In genomic region chr11:60352559-60353411, GRCm38 (mm10) we compare ENCODE assay signal across 8 mouse cellular contexts. TPM values are rescaled to one million over a fixed set of nuclear protein-coding genes. Genes with fewer than 3 reads are reported as not detected.
DNase-seq lines count a peak whose midpoint lies in the region; ATAC-seq lines count a peak whose summit lies in the region.

Gene Tom1l2 (minus strand): TSS chr11:60352905.
Gene Drc3 (plus strand): TSS chr11:60353329.

- no peaks in the 10 kb centered on the region for H3K36me3 ChIP-seq in hindbrain, embryonic 15.5 days

- DNase-seq in T-cell, adult 2 months (ENCODE audit: low spot score): peak; percentile 98
- peak; percentile 98 to 99 for DNase-seq in cerebellum, postnatal 36 days
- DNase-seq in frontal cortex, postnatal 36 days (ENCODE audit: low spot score in 2 of 2): peak; percentile 99 to 100
- DNase-seq in left cerebral cortex, adult 11 months (ENCODE audit: low spot score): peak; percentile 100
- peak; percentile 99 to 100 for DNase-seq in lung, postnatal 4 days
- peak; percentile 99 for DNase-seq in retina, postnatal 7 days (ENCODE audit: low read depth, low spot score)
- DNase-seq in urinary bladder, adult 2 months (ENCODE audit: low spot score): peak; percentile 97

- peak within 1 kb of the TSS; percentile 86 for H3K4me2 ChIP-seq in hindbrain, embryonic 15.5 days

- peak within 1 kb of the TSS; percentile 84 for H3K9ac ChIP-seq in hindbrain, embryonic 15.5 days

- H3K4me3 ChIP-seq in hindbrain, embryonic 15.5 days: peak within 1 kb of the TSS; percentile 74

- peaks cover 26% of the 10 kb centered on the region for H3K4me1 ChIP-seq in hindbrain, embryonic 15.5 days (replicated peaks)

- H3K27ac ChIP-seq in hindbrain, embryonic 15.5 days (replicated peaks): peak within 1 kb of the TSS; percentile 85

- under 1% methylated on average over 57 of the region's 57 CpGs for WGBS in hindbrain, embryonic 15.5 days

- H3K9me3 ChIP-seq in hindbrain, embryonic 15.5 days: no peaks in the 10 kb centered on the region

- peak; percentile 100 for ATAC-seq in hindbrain, embryonic 15.5 days (ENCODE audit: low FRiP score, low read depth)

- no peaks in the 10 kb centered on the region for H3K27me3 ChIP-seq in hindbrain, embryonic 15.5 days

RNA-seq across cellular contexts. Expression of gene Tom1l2, which starts in this region (rescaled TPM):
- polyA plus RNA-seq in hindbrain, embryonic 15.5 days (2015; fragmentation: Nextera tagmentation; extraction: Ambion mirVana): 65.4 and 71.4 TPM in 2 replicates
- 71.5 and 86.7 TPM in 2 replicates for polyA plus RNA-seq in urinary bladder, adult 2 months (2012; rRNA removed)

RNA-seq across cellular contexts. Expression of gene Drc3, which starts in this region (rescaled TPM):
- polyA plus RNA-seq in hindbrain, embryonic 15.5 days (2015; fragmentation: Nextera tagmentation; extraction: Ambion mirVana): 7.1 and 7.7 TPM in 2 replicates
- 2.3 and 2.7 TPM in 2 replicates for polyA plus RNA-seq in urinary bladder, adult 2 months (2012; rRNA removed)

Comparison
In these comparisons a context has a peak if more than half of its experiments do, and no peak if none do; other contexts are left out.
1. Peak in every context shown above with its lines: DNase-seq, ATAC-seq, H3K4me3 ChIP-seq and H3K27ac ChIP-seq.